Mouse (Mus musculus) stomach, embryonic 16.5 days (tissue): Measurements from ENCODE around the gene Mrpl22. TPM values are rescaled to one million over a fixed set of nuclear protein-coding genes. Genes with fewer than 3 reads are reported as not detected.
"Not testable (repeated sequence)": the region's sequence is repeated elsewhere in the genome, so short reads cannot be mapped to it uniquely, and the experiment has no call there.

Experiments used
- ATAC-seq: fragments of 200-750 bp; cut with Nextera tagmentation; 2 replicates; pipeline ENCODE4 v1.8.0; 2017; ENCODE audit warnings: moderate number of reproducible peaks, moderate TSS enrichment; ENCODE audit not compliant: insufficient read depth, low FRiP score
- H3K27ac ChIP-seq: fragments of 300-500 bp; sonication (generic); 2 replicates; pipeline ENCODE4 v1.5.1; 2014; ENCODE audit warnings: low read length
- H3K27me3 ChIP-seq: fragments of 300-500 bp; sonication (generic); 2 replicates; pipeline ENCODE4 v1.6.1; 2014; ENCODE audit warnings: low read length, control low read depth, mixed read lengths; ENCODE audit not compliant: control insufficient read depth, insufficient read depth
- H3K36me3 ChIP-seq: fragments of 300-500 bp; sonication (generic); 2 replicates; pipeline ENCODE4 v1.6.1; 2014; ENCODE audit warnings: low read length; ENCODE audit not compliant: control insufficient read depth, insufficient read depth
- H3K4me1 ChIP-seq: fragments of 300-500 bp; sonication (generic); 2 replicates; pipeline ENCODE4 v1.6.1; 2014; ENCODE audit warnings: low read length, control low read depth, mixed read lengths; ENCODE audit not compliant: control insufficient read depth, insufficient read depth
- H3K4me2 ChIP-seq: fragments of 300-500 bp; sonication (generic); 2 replicates; pipeline ENCODE4 v1.6.1; 2014; ENCODE audit warnings: low read depth, low read length, mixed read lengths
- H3K4me3 ChIP-seq: fragments of 300-500 bp; sonication (generic); replicated peaks from 2 replicates; pipeline ENCODE4 v1.5.1; 2014; ENCODE audit warnings: mild to moderate bottlenecking, low read length
- H3K9ac ChIP-seq: fragments of 300-500 bp; sonication (generic); 2 replicates; pipeline ENCODE4 v1.6.1; 2014; ENCODE audit warnings: low read length
- H3K9me3 ChIP-seq: fragments of 300-500 bp; sonication (generic); replicated peaks from 2 replicates; pipeline ENCODE4 v1.6.1; 2016; ENCODE audit warnings: low read length, control low read depth; ENCODE audit not compliant: control insufficient read depth
- WGBS: fragments of 180-500 bp; shearing (Covaris S2); extraction: QIAGEN DNeasy Blood & Tissue Kit; methylation state at CpG from one replicate; pipeline ENCODE4 v1.1.7; 2014; 5-methylcytosine and 5-hydroxymethylcytosine counted together
- polyA plus RNA-seq: library from polyadenylated mRNA; unstranded; fragments of >200 nt; fragmentation: Nextera tagmentation; extraction: Ambion mirVana; gene quantifications from 2 replicates; pipeline ENCODE4 v1.2.1, GENCODE M21; 2015

Mrpl22 gene
- polyA plus RNA-seq, 1 experiment from 2014 or later: 118 TPM

GRCm38 (mm10) chr11:58228021-58228420 is 56.6 kb downstream of the Mrpl22 start:
- H3K9ac ChIP-seq, H3K27ac ChIP-seq, H3K9me3 ChIP-seq, H3K27me3 ChIP-seq, H3K4me2 ChIP-seq, H3K4me3 ChIP-seq, ATAC-seq, H3K36me3 ChIP-seq, H3K4me1 ChIP-seq: not testable (repeated sequence)
- WGBS: 90% methylated on average over 2 of the region's 2 CpGs

Other genes with a start within 250 kb of the Mrpl22 start
- gene Larp1, start 162.6 kb upstream of the Mrpl22 start, polyA plus RNA-seq: 21.8 and 22.9 TPM in 2 replicates
- not detected in 2 replicates for gene Gm12248, start 78.5 kb upstream of the Mrpl22 start, polyA plus RNA-seq
- gene Cnot8, start 67.5 kb upstream of the Mrpl22 start, polyA plus RNA-seq: 71.7 and 74.6 TPM in 2 replicates
- 12.7 and 14.9 TPM in 2 replicates for gene Gemin5, start 3.1 kb upstream of the Mrpl22 start, polyA plus RNA-seq
- gene Igtp, start 27.9 kb downstream of the Mrpl22 start, polyA plus RNA-seq: 4.5 and 6.3 TPM in 2 replicates
- 3.7 and 4.0 TPM in 2 replicates for gene Irgm2, start 28.0 kb downstream of the Mrpl22 start, polyA plus RNA-seq
- 0.17 and 0.26 TPM in 2 replicates for gene 4930438A08Rik, start 103.1 kb downstream of the Mrpl22 start, polyA plus RNA-seq
- gene Zfp692, start 135.4 kb downstream of the Mrpl22 start, polyA plus RNA-seq: 28.8 and 29.9 TPM in 2 replicates
- gene Zfp672, start 158.7 kb downstream of the Mrpl22 start, polyA plus RNA-seq: 44.8 and 52.1 TPM in 2 replicates
- gene Sh3bp5l, start 159.1 kb downstream of the Mrpl22 start, polyA plus RNA-seq: 29.8 and 37.1 TPM in 2 replicates
- gene Lypd8, start 207.4 kb downstream of the Mrpl22 start, polyA plus RNA-seq: 213 and 226 TPM in 2 replicates
- gene 1810065E05Rik, start 249.4 kb downstream of the Mrpl22 start, polyA plus RNA-seq: not detected in 2 replicates